Mouse (Mus musculus) myocyte (in vitro differentiated cells): ENCODE measurements around the gene Dct.

ENCODE experiments used
- CEBPB ChIP-seq: IDR thresholded peaks from 2 replicates; pipeline ENCODE4 v1.6.1; 2011; ENCODE audit warnings: mild to moderate bottlenecking, moderate library complexity; ENCODE audit not compliant: poor library complexity, insufficient read depth, severe bottlenecking
- E2F4 ChIP-seq: IDR thresholded peaks from one replicate; pipeline ENCODE4 v1.6.1; 2011; ENCODE audit warnings: mild to moderate bottlenecking, control low read depth, moderate library complexity; ENCODE audit not compliant: insufficient read depth
- MYOG ChIP-seq, 3 experiments: IDR thresholded peaks; one replicate each; pipeline ENCODE4 v1.6.1; 2011; ENCODE audit warnings: control low read depth in 2 of 3, low read depth in 2 of 3, mild to moderate bottlenecking in 2 of 3; ENCODE audit not compliant: insufficient read length in 2 of 3, control insufficient read depth in 1 of 3, insufficient read depth in 1 of 3
- POLR2A ChIP-seq: IDR thresholded peaks from one replicate; pipeline ENCODE4 v1.6.1; 2011; ENCODE audit warnings: low read depth, mild to moderate bottlenecking, control low read depth, moderate library complexity; ENCODE audit not compliant: insufficient read length
- SRF ChIP-seq: IDR thresholded peaks from one replicate; pipeline ENCODE4 v1.6.1; 2011; ENCODE audit warnings: low read depth; ENCODE audit not compliant: control insufficient read depth, insufficient read length
- TCF12 ChIP-seq: IDR thresholded peaks from one replicate; pipeline ENCODE4 v1.6.1; 2011; ENCODE audit warnings: mild to moderate bottlenecking, control low read depth; ENCODE audit not compliant: poor library complexity, insufficient read depth, severe bottlenecking
- TCF3 ChIP-seq: IDR thresholded peaks from one replicate; pipeline ENCODE4 v1.6.1; 2011; ENCODE audit warnings: low read depth, control low read depth; ENCODE audit not compliant: insufficient read length

- TF ChIP-seq SRF (no peak), POLR2A (no peak), MYOG (IDR thresholded peaks at IDR 0.05; ENCODE audit: control insufficient read depth in 1 of 3, insufficient read depth in 1 of 3, insufficient read length in 2 of 3, low read depth in 2 of 3) (no peak), E2F4 (no peak), TCF3 (no peak), TCF12 (no peak), CEBPB (no peak)
Observed at GRCm38 (mm10) chr14:118042066-118042762, 9.8 kb downstream of the Dct start.
